Mouse (Mus musculus) heart, postnatal 25 days (tissue): ENCODE results near the gene Olfr459. TPM values are rescaled to one million over a fixed set of nuclear protein-coding genes. Genes with fewer than 3 reads are reported as not detected.

Experiments
- DNase-seq: peaks from one replicate; pipeline ENCODE4 v3.0.0; 2022; ENCODE audit warnings: low spot score
- intact Hi-C: fragments of 180-260 bp; cut with DNase I; formaldehyde crosslinking; loops from one replicate; pipeline ENCODE4 v1.15.1; 2025
- total RNA-seq, 2 experiments: library from RNA; stranded (reverse); gene quantifications; 2 replicates each; pipeline ENCODE4 v1.2.3; 2021

Olfr459 gene
- total RNA-seq: not detected

GRCm38 (mm10) chr6:41775077-41775476 is at the start of gene Olfr459:
TSS of gene Olfr459 (minus strand) at chr6:41775177.
- DNase-seq: no peak
- intact Hi-C loops: no loop called here

DNA sequence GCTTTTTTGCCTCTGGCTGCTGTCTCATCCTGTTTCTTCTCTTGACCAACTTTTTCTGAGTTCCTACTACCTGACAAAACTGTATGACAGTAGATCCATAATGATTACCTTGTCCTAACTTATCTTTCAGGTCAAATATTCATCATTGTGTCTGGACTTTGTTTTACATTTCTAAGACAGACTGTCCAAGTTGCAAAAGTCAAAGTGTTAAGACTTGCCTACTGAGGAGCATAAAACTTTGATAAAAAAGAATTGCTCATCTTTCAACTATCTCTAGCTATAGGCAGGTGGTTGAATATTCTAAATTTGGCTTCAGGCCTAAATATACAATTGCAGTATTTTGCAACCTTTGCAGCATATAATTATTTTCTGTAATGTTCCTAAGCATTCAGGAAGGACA is 49.1 kb upstream of the Olfr459 start:
- intact Hi-C loops: no loop called here
- DNase-seq: no peak

- DNase-seq: no peak
- intact Hi-C loops: no loop called here
Observed at GRCm38 (mm10) chr6:41786700-41787099, 11.7 kb upstream of the Olfr459 start.

- no peak for DNase-seq
- intact Hi-C loops: no loop called here
Observed at GRCm38 (mm10) chr6:41775721-41776120, 744 bp upstream of the Olfr459 start.

DNA sequence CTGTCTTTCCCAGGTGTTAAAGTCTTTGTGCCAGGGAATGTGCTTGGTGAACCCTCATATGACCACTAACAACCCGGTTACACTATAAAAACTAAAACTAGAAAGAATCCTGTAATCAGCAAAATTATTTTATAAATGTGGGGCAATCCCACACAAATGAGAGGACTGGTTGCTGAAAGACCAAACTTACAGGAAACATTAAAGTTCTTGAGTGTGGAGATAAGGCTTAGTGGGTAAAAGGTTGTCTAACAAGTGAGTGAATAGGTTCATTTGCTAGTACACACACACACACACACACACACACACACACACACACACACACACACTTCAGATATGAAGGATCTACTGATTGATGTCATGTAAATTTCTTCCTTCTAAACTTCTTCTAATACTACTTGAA is 5.1 kb downstream of the Olfr459 start:
- intact Hi-C loops: loop anchor here (10.0 kb wide), 1 partner anchor 555 kb away; the partner anchor contains the start of gene Fam131b
- no peak for DNase-seq

DNA sequence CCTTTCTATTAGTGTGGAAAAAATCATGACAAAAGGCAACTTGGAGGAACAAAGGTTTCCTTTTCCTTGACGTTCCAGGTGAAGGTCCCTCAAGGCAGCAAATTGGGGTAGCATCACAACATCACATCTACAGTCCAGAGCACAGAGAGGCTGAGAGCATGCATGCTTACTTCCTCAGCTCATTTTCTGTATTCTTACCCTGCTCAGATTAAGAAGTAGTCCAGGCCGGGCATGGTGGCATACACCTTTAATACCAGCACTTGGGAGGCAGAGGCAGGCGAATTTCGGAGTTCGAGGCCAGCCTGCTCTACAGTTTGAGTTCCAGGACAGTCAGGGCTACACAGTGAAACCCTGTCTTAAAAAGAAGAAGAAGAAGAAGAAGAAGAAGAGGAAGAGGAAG is 10.7 kb downstream of the Olfr459 start:
- intact Hi-C loops: loop anchor here (10.0 kb wide), 1 partner anchor 560 kb away; the partner anchor contains the start of gene Fam131b
- no peak for DNase-seq

- DNase-seq: no peak
- intact Hi-C loops: loop anchor here (10.0 kb wide), 1 partner anchor 562 kb away; the partner anchor contains the start of gene Fam131b
Observed at GRCm38 (mm10) chr6:41762370-41762757, 12.6 kb downstream of the Olfr459 start.

DNA sequence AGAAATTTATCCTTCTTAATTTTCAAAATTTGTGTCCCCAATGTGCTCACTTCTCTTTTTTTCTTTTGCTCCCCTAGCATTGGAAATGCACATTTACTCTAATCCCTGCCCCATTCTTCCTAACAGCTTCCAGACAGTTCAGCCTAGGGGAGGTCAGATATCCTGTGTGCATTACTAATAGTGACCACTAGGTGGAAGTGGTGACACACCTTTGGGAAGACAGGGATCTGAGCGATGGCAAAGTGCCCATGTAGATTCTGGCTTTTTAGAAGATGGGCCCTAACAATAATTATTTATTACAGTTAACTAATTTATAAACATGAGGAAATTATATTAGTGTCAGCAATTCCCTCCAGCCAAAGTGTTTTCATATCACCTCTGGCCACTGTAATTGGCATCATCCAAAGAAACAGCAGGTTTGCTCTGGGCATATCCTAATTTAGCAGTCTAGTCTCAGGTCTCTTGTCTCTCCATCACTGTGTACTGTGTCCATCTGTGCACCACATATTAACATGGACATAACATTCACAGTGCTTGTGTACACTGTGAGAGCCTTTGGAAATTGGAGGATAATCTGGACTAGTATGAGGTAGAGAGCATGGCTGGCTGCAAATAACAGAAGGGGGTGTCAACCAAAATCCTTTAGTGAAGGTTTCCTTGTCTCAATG is 13.1 kb downstream of the Olfr459 start:
- intact Hi-C loops: loop anchor here (1.0 to 10.0 kb wide), 2 partner anchors 563 to 821 kb away; partner anchors contain the start of gene Fam131b

GRCm38 (mm10) chr6:41759618-41760017 is 15.4 kb downstream of the Olfr459 start:
- intact Hi-C loops: loop anchor here (10.0 kb wide), 1 partner anchor 565 kb away; the partner anchor contains the start of gene Fam131b
- no peak for DNase-seq

More for the DNA sequence above, 13.1 kb downstream of the Olfr459 start:
- DNase-seq: no peak

DNA sequence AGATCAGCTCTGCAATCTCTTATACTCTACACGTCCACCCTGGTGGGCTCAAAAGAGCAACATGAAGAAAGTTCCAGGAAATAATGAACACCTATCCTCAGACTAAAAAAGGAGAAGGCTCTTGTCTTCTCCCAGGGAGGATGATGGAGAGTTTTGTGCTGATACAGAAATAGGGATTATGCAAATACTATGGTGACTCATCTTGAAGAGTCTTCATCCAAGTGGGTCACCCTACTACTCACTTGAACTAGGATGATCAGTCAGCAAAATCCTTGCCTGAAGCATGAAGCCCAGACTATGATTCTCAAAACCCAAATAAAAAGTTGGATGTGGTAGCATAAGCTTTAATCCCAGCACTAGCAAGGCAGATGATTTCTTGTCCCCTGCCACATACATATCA is 16.6 kb downstream of the Olfr459 start:
- no peak for DNase-seq
- intact Hi-C loops: no loop called here

DNA sequence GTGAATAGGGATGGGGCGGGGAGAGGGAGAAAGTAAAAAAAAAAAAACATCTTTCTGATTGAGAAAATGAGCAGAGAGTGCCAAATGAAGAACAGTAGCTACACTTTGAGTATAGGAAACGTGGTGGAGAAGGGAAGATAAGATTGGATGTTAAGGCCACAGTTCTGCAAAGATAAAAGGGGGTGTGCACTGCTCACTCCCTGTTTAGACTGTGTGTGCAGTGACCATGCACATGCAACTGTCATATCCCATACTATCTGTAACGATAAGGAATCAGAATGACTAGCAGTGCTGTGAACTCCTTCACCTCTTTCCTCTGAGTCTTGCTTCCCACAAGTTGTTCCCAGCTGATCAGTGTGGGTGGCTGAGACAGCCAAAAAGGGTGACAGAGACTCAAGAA is 17.8 kb downstream of the Olfr459 start:
- no peak for DNase-seq
- intact Hi-C loops: no loop called here

DNA sequence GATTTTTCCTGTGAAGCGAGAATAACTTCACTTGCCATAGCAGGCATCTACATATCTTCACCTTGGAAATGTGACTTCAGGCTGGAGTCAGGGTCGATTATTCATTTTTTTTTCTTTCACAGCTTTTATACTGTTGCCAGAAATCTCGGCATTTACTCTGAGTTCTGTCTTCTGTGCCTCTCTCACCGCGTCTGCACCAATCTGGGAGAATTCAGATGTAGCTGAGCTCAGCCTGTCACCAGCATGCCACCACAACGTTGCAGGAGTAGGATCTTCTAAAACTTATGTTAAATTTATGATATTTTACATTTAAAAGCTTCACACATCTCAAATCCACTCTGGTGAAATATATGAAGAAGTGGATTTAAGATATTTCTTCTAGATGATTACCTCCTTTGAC is 20.4 kb downstream of the Olfr459 start:
- intact Hi-C loops: no loop called here
- no peak for DNase-seq

DNA sequence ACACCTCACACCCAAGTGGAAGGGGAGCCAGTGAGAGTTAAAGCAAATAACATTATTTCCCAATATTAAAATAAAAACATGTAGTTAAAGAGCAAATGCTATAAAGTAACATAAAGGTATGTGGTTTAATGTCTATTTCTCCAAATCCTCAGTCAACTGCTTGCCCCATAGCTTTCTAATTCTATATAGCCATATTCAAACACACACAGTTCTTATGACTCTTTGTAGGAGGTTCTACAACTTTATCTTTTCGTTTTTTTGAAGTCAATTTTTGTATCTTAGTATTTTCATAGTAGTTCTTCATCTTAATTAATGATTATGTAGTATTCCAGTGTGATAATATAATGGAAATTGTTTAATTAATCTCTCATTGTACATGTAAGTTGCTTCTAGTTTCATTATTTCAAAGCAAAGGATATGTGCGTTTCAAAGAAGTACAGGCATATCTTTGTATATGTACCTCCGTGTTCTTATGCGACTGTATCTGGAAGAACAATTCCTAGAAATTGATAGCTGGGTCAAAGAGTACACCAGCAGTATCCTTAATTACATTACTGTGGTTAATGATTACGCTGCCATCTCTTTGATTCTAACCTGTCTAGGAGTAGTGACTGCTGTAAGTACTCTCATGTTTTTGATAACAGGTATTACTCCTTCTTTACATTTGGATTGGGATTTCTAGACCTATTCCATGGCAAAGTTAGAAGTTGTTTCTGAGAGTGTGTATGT is 30.1 kb downstream of the Olfr459 start:
- DNase-seq: no peak
- intact Hi-C loops: no loop called here

DNA sequence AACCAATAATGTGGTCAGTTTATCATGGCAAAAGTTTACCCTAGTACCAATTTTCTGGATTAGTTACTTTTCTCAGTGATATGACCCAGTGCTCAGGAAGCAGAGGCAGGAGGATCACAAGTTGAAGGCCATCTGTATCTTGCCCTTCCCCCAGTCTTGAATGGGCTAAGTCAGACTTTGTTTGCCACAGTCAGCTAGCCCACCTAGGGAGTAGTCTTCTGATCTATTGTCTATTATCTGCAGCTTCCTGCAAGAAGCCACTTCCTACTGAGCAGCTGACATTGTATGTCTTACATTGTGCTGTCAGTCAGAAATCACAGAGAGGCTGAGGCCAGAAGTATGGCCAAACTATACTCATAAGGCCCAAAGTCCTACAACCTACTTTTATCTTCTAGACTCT is 33.9 kb downstream of the Olfr459 start:
- no peak for DNase-seq
- intact Hi-C loops: no loop called here

GRCm38 (mm10) chr6:41734719-41735470 is 40.1 kb downstream of the Olfr459 start:
- no peak for DNase-seq
- intact Hi-C loops: no loop called here

DNA sequence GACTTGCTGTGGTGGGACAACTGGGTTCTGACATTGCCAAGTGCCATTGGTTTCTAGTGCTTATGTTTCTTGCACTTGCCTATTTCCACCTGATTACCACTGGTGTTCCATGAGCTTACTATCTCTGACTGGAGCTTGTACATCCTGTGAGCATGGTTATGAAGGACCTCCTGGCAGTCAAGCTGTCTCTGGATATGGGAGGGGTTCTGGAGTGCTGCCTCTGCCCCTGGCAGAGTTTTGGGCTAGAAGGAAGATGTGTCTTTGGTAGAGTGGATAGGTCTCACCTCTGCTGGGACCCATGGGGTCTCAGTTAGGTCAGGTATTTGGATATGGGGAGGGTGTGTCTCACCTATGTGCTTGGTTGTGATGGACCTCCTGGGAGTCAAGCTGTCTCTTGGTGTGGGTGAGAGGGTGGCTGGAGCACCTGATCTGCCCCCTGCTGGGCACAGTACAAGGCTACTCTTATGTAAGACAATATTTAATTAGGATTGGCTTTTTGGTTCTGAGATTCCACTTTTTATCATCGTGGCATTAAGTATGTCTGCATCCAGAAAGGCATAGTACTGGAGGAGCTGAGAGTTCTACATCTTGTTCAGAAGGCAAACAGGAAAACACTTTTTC is 46.9 kb downstream of the Olfr459 start:
- intact Hi-C loops: no loop called here
- no peak for DNase-seq

DNA sequence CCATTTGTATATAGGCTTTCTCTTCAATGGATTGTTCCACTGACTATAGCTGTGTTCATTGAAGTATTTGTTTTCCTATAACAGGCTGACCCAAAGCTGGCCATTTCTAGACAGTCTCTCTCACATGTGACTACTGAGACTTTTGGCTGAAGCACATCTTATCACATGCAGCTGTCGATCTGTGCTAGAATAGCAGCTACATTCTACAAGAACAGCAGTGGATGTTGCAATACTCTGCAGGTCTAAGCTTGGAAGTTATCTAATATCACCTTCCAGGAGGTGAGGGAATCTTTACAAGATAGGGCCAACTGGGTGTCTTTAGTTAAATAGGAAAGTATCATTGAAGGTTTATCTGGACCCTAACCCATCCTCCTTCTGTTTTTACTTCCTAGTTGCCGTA is 53.5 kb downstream of the Olfr459 start:
- DNase-seq: no peak
- intact Hi-C loops: no loop called here
